Mouse (Mus musculus) gastrocnemius, postnatal 10 days (tissue): ENCODE data around the gene Srd5a3. TPM values are rescaled to one million over a fixed set of nuclear protein-coding genes. Genes with fewer than 3 reads are reported as not detected.

Experiments
- DNase-seq: peaks from one replicate; pipeline ENCODE4 v3.0.0; 2021; ENCODE audit warnings: mixed read lengths
- total RNA-seq, 2 experiments: library from RNA; stranded (reverse); gene quantifications; 2 replicates each; pipeline ENCODE4 v1.2.3; 2021

The Srd5a3 gene
- total RNA-seq, 2 experiments from 2014 or later = 9.0 to 11.2 TPM

DNA sequence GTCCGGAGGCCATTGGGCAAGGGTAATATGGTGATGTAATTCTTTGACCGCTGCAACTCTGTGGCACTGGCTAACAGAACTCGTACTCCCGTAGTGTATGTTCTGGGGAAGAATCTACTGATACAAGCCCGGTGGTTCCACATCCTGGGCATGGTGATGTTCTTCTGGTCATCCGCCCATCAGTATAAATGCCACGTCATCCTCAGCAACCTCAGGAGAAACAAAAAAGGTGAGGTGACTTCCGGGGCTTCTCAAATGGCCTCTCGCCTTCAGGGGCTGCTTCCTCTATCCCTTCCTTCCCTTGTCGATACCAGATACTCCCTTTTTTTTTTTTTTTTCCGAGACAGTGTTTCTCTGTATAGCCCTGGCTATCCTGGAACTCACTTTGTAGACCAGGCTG, 13.4 kb downstream of the Srd5a3 start:
- DNase-seq = no peak

DNA sequence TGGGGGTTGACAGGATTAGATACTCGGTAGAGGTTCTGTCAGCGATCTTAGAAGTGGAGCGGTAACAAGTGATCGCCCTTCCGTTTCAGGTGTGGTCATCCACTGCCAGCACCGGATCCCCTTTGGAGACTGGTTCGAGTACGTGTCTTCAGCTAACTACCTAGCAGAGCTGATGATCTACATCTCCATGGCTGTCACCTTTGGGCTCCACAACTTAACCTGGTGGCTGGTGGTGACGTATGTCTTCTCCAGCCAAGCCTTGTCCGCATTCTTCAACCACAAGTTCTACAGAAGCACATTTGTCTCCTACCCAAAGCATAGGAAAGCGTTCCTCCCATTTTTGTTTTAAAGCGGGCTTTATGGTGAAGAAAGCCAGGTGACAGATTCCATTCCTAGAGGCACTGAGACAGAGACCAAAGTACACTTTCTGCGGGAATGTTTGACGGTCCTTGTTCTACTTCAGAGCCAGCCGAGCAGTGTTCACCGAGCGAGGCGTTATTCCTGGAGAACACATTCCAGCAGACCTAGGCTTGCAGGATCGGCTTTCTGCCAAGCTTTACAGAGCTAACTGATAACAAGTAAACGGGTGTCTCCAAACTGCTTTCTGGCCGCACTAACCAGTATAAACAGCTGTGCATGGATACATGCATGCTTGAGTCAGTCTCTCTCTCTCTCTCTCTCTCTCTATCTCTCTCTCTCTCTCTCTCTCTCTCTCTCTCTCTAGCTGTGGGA, 14.5 kb downstream of the Srd5a3 start:
- no peak for DNase-seq

DNA sequence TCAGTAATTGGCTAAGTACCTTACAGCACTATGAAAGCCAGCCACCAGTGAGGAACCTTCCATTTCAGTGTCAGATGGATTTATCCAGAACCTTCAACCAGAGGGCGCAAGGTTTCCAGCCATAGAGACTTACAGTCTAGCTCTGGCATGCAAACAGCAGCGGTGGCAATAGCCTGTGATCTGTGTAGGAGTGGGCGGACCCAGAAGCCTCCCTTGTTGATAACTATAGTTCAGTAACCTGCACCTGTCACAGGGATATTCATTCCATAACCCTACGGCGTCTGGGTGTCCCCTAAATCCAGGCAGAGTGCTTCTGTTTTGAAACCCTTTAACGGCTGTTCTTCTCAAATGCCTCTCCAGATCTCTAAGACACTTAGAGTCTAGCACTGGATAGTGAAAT, 19.5 kb downstream of the Srd5a3 start:
- no peak for DNase-seq

DNA sequence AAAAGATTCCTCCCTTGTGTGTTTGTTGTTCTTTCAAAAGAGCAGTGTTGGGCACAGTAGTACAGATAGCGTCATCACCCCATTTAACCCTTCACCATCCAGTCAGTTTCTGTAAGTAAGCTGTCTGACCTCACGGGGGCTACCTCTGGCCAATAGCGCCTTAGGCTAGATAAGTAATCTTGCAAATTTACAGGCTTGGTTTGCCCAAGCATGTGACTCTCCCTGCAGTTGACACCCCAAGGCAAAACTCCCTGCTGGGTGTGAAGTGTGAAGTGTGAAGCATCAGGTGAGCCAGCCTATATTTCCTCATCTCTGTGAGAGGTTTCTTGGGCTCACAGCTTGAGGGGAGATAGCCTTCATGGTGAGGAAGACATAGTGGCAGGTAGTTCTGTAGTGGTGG, 20.0 kb downstream of the Srd5a3 start:
- no peak for DNase-seq

DNA sequence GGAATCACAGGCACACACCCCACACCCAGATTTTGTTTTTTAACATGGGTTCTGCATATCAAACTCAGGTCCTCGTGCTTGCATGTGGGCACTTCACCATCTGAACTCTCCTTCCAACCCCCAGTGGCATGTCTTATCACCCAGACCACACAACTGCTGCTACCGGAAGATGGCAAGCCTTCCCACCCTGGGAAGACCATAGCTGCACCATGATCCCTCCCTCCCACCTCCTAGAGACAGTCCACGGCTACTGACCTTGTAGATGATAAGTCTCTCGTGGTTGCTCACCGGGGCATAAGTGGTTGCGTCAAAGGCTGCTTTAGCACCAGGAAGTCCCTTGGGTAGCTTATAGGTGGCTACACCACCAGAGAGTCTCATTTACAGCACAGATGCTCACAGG, 21.4 kb downstream of the Srd5a3 start:
- DNase-seq = no peak

DNA sequence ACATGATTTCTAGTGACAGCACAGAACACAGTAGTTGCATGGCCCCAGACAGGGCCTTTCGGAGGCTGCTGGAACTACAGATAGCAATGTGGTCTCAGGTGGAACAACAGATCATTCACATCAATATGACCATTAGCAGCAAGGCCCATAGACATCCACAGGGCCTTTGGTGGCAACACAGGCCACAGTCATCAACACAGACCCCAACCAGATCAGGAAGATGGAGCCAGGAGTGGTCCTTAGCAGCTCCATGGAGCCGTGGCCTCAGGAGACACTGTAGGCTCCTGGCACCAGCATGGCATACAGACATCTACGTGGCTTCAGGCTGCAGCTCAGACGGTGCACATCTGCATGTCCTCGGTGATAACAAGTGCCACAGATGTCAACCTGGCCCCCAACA, 22.9 kb downstream of the Srd5a3 start:
- DNase-seq = no peak

DNA sequence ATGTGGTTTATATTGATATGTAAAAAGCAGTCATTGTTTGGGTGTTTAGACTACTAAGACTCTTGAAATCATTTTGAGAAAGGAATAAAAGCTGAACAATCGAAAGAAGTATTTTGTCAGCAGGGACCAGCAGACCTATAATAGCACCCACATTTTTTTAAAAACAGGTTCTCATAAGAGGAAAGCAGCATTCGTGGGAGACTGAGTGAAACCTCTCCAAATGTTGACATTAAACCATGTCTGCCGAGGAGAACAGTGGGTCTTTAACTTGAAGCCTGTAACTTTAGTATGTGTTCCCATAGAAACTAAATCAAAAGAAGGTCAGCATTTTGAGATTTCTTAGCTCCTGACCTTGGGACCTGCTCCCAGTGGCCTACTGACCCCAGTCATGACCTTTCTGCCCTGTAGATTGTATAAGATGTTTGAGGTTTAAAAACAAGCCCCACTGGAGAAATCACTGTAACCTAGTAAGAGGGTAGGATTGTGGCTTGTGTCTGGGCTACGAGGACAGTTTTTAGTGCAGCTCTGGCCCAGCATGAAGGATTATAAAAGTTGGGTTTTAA, 23.8 kb downstream of the Srd5a3 start:
- no peak for DNase-seq

DNA sequence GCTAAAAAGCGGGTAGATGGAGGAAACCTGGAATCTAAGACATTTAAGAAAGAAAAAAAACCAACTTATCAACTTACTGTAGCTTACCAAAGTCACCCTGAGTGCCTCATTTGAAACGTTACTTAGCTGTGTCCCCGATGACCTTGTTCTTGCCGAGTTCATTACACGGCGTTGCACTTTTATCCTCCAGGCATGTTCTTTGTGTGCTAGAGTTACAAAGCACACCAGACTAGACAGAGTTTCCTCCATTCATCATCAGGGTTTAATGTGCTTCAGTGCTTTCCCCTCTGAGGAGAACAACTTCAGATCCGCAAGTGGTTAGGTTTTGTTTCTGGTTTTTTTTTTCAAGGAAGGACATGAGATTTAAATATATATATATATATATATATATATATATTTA, 24.8 kb downstream of the Srd5a3 start:
- no peak for DNase-seq

DNA sequence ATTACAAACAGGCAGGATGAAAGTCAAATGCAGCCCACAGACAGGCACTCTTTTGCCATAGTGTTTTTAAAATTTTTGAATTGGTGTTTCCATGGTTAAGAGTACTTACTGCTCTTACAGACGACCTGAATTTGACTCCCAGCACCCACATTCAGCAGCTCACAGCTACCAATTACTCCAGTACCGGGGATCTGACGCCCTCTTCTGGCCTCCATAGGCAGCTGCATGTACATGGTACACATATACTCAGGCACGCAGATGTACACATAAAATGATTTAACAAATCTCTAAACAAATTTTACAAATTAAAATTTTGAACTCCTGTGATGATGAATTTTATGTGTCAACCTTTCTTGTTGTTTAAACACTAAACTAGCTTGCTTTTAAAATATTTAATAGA, 30.5 kb downstream of the Srd5a3 start:
- no peak for DNase-seq

DNA sequence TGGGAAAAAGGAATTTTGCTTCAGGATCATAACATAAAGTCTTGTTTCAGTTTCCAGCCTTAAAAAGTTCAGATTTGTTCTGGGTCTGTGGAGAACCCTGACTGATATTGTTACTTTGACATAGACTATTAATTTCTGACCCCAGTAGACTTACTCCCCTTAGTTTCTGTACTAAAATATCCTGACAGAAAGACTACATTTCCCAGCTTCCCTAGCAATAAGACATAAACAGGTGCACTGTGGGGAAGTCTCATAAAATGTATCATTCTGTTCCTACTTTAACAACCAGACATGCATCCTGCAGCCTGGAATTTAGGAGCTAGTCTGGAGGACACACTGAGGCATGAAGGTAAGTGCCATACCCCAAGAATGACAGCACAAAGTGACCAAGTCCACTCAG, 31.0 kb downstream of the Srd5a3 start:
- no peak for DNase-seq

DNA sequence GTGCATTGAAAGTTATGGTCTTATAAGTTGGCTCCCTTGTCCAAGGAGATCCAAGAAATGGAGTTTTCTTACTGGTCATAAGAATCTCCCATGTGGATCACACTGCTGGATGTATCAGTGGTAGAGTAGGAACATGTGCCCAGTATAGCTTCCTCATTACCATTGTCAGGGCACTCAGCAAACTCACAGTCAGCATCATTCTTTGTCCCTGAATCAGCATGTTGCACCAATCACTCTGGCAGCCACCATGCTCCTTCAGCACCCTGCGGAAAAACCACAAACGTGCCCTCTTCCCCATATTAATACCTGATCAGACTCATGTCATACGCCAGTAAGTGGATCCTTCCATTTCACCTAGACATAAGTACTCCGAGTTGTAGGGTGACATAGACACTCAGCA, 35.0 kb downstream of the Srd5a3 start:
- DNase-seq = no peak

DNA sequence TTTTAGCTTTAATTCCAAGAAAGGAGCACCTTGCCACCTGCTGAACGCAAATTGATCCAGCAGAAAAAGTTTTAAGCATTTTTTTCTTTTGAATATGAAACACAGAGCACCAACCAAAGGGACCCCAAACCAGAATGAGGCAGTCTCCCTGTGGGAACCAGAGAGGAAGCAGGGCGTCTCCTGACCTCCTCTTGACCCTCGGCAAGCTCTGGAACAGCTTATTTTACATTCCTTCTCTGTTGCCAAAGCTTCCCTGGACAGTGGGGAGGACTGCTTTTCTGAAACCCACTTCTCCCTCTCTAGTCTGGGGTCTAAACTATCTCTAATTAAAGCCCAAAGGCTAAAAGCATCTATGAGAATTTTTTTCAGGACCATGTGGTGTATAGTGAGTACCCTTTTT, 36.3 kb downstream of the Srd5a3 start:
- DNase-seq = no peak

DNA sequence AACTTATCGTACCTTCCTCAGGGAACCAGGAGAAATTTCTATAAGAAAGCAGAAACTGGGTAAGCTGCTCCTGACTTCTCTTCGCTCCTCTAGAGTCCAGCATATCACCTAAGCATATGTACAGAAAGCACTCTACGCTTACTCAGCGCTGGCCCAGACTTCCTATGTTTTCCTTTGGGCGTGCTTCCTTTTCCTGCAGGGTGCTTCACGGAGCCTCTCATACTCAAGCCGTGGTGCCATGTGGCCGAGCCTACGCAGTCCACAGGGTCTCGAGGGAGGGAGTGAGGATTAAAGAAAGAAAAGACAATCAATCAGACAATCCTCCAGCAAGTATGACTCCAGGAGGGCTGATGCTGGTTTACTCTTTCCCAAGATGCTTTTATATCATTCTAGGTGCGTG, 36.8 kb downstream of the Srd5a3 start:
- no peak for DNase-seq

DNA sequence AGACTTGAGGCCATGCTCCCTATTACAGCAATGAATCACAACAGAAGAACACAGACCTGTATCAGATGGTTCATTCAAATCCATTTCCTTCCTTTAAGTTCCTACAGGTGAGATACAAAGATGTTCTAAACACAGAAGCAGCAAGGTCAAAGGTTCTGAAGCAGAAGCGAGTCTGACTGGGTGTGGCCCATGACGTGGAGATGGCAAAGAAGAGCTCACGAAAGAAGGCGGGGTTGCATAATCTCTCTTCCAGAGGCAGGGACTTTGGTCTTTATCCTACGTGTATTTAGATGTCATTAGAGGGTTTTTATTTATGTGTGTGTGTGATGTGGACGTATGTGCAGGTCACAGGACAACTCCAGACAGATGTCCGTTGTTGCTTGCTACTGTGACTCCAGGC, 37.6 kb downstream of the Srd5a3 start:
- no peak for DNase-seq

DNA sequence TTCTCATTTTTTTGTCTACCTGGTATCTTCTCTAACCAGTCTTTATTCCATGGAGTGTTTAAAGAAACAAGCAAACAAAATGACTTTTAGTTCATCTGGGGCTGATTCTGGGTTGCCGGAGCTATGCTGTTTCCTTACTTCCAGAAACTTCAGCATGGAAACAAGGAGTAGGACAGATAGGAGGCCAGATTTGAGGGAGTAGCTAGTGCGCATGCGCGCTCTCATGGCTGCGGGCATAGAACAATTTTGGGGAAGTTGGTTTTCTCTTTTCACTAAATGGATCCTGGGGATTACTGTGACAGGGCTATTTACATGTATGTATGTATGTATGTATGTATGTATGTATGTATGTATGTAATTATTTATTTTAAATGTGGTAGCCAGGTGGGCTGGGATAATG, 39.1 kb downstream of the Srd5a3 start:
- no peak for DNase-seq

DNA sequence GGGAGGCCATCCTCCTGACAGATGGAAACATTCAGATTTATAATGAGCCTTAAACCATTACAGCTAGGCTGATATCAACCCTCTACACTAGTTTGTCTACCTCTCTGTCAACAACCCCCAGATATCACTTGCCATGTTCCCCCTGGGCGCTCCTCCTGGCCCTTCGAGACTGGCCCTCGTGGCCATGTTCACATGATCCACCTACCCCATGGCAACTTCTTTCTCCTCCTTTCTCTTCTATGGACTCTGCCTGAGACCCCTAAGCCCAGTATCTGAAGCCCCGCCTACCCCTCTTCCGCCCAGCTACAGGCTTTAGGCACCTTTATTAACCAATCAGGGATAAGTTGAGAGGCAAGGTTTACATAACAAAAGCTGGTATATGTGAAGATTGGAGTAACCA, 39.7 kb downstream of the Srd5a3 start:
- no peak for DNase-seq

DNA sequence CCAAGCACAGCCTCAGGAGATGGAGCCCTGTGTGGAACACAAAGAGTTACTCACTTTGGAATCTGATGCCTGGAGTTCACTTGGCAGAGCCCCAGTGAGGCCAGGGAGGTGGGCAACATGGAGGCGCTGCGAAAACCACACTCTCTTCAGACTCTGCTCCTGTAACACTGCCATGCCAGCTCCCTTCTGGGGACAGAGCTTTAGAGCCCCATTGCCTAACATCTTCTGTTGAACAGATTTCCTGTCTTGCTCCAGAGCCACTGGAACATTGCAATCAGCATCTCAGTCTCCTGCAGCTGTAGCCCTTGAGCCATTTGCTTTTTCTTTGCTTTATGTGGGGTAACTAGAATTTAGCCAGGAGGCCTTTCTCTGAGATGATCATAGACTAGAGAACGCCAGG, 42.3 kb downstream of the Srd5a3 start:
- no peak for DNase-seq

DNA sequence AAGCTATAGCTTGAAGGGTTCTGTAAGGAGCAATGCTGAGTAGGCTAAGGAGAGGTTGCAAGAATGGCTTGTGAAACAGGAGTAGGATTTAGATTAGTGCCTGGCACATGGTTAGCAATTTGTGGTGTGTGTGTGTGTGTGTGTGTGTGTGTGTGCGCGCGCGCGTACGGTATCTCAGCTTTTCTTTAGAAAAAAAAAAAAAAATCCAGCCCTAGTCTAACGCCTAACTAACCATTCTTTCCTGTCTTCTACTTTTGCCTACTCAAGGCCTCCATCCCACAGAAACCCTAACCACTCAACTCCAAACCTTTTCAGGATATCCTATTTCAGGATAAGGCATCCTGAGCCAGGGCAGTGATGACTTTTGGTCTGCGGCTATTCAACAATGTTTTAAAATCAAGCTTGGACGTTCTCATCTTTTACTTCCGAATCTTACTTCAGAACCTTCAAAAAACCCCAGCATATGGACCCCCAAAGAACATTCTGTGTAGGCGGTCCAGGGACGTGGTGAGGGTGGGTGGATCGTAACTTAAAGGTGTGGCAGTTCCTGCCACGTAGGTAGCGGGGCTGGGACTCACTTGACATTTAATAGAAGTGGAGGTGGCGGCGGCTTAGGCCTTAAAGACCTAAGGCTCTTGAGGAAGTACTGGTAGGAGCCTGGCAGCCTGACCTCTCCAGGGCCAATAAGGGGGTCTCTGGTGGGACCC, 43.1 kb downstream of the Srd5a3 start:
- no peak for DNase-seq

DNA sequence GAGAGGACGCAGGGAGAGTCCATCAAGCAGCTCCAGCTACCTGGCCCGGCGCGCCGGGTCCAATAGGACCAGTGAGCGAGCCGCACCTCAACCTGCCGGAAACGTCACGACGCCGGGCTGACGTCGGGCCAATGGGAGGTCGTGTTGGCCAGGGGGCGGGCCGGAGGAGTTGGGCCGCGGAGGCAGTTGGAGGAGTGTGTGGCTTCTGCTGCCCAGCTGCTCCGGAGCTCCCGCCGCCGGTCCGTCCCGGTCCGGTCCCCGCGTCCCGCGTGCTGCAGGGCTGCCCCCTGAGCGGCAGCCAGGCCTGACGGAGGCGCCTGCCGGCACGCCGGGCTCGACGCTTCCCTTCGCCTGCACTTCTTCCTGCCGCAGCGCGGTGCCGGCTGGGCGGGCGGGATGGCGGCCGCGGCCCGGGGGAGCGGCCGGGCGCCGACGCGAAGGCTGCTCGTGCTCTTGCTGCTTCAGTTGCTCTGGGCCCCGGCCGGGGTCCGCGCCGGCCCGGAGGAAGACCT, 43.7 kb downstream of the Srd5a3 start, which contains the start of gene Tmem165:
Tmem165 (plus strand) TSS at position 131 of the 512 bp plus-strand sequence.
- peak; percentile 94 for DNase-seq

DNA sequence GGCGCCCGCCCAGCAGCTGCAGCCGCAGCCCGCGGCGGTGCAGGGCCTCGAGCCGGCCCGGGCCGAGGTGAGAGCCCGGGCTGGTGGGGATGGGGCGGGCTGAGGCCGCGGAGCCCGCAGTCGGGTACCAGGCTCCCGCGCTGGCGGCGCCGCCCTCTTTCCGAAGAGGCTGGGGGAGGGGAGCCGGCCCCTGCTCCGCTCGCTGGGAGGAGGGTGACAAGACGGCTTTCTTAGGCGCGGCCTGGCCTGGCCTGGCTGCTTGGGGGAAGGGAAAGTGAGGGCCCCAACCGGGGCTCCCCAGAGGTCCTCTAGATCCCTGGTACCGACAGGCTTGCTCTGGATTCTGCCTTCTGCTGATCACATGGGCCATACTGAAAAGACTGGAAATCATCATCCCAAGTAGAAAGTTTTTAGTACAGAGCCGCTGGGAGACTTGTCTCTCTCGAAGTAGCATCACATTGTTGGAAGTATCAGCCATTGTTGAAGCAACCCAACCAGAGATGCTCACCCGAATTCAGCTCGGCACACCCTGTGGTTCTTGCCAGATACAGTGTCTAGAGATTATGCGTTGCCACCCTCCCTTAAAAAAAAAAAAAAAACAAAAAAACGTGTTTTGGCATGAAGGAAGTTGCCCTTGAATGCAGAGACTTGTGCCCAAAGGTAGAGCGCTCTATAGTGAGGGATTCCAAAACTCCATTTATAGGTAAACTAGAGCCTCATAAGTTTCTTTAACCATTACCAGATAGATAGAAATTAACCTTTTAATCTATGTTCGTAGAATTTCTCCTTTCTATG, 44.4 kb downstream of the Srd5a3 start:
- peak; percentile 73 for DNase-seq

DNA sequence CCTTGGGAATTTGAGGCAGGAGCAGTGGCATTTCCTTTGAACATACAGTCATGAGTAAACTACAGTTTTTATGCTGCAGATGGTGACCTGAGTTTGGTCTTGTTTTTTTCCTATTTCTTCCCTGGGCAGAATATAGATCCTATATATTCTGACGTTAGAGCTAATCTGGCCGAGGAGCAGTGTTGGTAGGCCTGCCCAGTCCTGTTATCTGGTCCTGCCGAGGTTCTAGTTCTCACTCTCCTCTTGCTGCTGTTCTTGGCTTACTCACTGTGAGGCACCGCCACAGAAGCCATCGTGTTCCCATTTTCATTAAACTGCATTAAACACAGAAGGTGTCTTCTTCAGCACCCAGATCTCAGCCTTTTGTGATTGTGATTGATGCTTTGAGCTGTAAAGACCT, 47.8 kb downstream of the Srd5a3 start:
- no peak for DNase-seq

DNA sequence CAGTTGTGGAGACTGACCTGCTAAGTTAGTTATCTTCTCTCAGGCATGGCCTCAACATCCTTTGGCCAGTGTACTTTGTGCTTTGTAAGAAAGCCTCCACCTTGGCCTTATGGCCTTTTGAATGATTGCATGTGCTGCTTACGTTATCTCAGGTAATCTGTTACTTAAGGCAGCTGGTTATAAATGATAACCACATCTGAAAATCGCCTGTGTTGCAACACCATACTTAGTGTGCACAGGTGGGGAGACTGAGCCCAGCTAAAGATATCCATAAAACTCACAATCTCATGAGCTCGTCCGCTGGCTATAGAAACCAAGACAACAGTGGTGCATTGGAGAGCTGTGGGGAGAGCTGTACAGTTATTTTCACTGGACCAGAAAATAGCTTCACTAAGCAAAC, 50.5 kb downstream of the Srd5a3 start:
- no peak for DNase-seq

DNA sequence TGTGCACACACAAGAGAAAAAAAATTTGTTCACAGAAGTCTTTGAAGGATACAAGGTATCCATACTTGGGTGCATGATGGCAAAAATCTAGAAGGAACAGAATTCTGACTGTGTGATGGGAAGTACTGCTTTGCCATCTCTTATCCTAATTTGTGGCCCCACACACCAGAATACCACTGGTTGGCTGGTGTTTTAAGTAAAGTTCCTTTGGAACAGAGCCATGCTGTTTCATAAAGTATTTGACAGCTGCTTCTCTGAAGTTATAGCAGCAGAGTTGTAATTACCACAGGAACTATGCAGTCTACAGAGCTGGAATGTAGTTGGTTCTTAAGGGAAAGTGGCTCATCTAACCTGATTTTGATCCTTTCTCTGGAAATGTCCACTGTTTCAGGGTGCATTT, 53.0 kb downstream of the Srd5a3 start:
- no peak for DNase-seq
